Mouse (Mus musculus) common myeloid progenitor, adult 5-6 weeks (primary cell): Measurements from ENCODE around the gene Cdk14. TPM values are rescaled to one million over a fixed set of nuclear protein-coding genes. Genes with fewer than 3 reads are reported as not detected.

ENCODE experiments used
- ATAC-seq: replicated peaks from 2 replicates; pipeline ENCODE4 v1.8.0; 2016; ENCODE audit warnings: low read depth, mild to moderate bottlenecking, moderate TSS enrichment, inconsistent platforms; ENCODE audit not compliant: poor library complexity, severe bottlenecking
- total RNA-seq: library from RNA; stranded (forward); fragments of 200-1000, 187-1606 nt; gene quantifications from 2 replicates; pipeline ENCODE4 v1.2.3, GENCODE M21; 2017

Gene Cdk14
- total RNA-seq, 1 experiment from 2014 or later = 1.6 TPM

GRCm38 (mm10) chr5:4773090-4773772, 646.9 kb downstream of the Cdk14 start:
- ATAC-seq = no peak

GRCm38 (mm10) chr5:4770609-4771008, 649.5 kb downstream of the Cdk14 start:
- ATAC-seq = no peak

GRCm38 (mm10) chr5:4767896-4768295, 652.2 kb downstream of the Cdk14 start:
- no peak for ATAC-seq

- ATAC-seq = no peak
Measured at GRCm38 (mm10) chr5:4766719-4767118, 653.4 kb downstream of the Cdk14 start.

- no peak for ATAC-seq
Measured at GRCm38 (mm10) chr5:4761891-4762290, 658.2 kb downstream of the Cdk14 start.

- no peak for ATAC-seq
Measured at GRCm38 (mm10) chr5:4758331-4759080, 661.6 kb downstream of the Cdk14 start.

GRCm38 (mm10) chr5:4757902-4758301, 662.2 kb downstream of the Cdk14 start, which contains the start of gene Fzd1:
Fzd1 (minus strand) TSS chr5:4758035.
- peak; percentile 91 for ATAC-seq

GRCm38 (mm10) chr5:4756871-4757711, 663.0 kb downstream of the Cdk14 start:
- ATAC-seq = peak; percentile 7; the same call in 1 of the 2 replicates

- ATAC-seq = 0 out of 2 replicates have a peak, but pooled peaks have one; percentile 2
Measured at GRCm38 (mm10) chr5:4756001-4756681, 664.0 kb downstream of the Cdk14 start.

- ATAC-seq = no peak
Measured at GRCm38 (mm10) chr5:4755326-4755725, 664.8 kb downstream of the Cdk14 start.

- ATAC-seq = no peak
Measured at GRCm38 (mm10) chr5:4754701-4755281, 665.3 kb downstream of the Cdk14 start.

Other genes starting within 250 kb of the Cdk14 start
- not detected in 2 replicates for gene 1700015F17Rik, start 58.8 kb upstream of the Cdk14 start, total RNA-seq
- gene Cldn12, start 94.6 kb upstream of the Cdk14 start, total RNA-seq = 1.3 and 6.9 TPM in 2 replicates
- 36.4 and 38.1 TPM in 2 replicates for gene Gtpbp10, start 139.2 kb upstream of the Cdk14 start, total RNA-seq
- not detected in 2 replicates for gene Gm8773, start 153.5 kb upstream of the Cdk14 start, total RNA-seq
- not detected in 2 replicates for gene Cfap69, start 243.9 kb upstream of the Cdk14 start, total RNA-seq